Mouse (Mus musculus): ENCODE results near the gene Cnot2. TPM values are rescaled to one million over a fixed set of nuclear protein-coding genes. Genes with fewer than 3 reads are reported as not detected.

Cnot2 gene
- polyA plus RNA-seq, 2 experiments = 101 to 112 TPM

DNA sequence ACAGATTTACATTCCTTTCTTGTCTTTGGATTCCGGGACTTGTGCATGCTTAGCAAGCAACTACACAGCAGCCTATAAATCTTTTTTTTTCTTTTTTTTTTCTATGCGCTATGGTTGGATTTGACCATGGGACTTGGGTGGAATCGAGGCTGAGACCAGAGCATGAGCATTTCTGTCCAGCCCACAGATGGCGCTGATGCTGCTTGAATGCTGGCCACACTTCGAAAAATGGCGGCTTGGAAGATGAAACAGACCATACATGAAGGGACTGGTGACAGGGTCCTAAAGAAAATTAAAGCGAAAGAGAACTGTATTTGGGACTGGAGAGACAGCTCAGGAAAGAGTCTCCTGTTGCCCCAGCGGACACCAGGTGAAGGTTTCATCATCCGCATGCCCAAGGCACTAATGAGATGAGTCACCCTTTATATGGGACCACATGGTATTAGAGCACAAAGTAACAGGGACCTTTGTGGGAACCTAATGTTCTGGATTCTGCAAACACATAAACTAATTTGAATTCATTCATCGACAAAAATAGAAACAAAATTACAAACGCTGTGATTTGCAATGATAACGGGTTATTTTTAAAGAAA lies 117.5 kb downstream of the Cnot2 start:
- no peak for ATAC-seq (ENCODE audit: low FRiP score, low read depth)
- TF ChIP-seq POLR2A (IDR thresholded peaks at IDR 0.05; ENCODE audit: borderline replicate concordance, extremely low read depth, insufficient read depth, insufficient read length) = no peak

DNA sequence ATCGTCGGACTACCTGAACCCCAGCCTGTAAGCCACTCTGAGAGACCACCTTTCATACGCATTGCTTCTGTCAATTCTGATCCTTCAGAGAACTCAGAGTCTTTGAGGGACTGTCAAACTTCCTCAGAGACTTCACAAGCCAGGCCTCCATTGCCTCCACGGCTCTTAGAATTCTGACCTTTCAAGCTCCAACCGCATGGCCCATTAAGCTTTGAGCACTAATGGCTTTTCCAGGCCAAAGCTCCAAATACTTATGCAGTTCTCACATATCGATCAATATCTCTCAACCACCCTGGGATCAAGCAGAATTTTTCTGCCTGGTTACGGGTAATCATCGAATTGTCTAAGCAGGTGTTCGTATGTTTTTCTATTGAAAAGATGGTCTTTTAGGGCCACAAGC lies 119.9 kb downstream of the Cnot2 start:
- WGBS = 77% methylated on average over 9 of the region's 9 CpGs
- Histone ChIP-seq H3K4me3 (replicated peaks; ENCODE audit: low read length) (no peak overlapping the region), H3K27me3 (ENCODE audit: control insufficient read depth, insufficient read depth, low read length) (no peaks in the 10 kb centered on the region), H3K4me1 (ENCODE audit: control insufficient read depth, insufficient read depth, low read length) (no peaks in the 10 kb centered on the region), H3K27ac (replicated peaks; ENCODE audit: low read depth, low read length) (no peak overlapping the region), H3K4me2 (replicated peaks; ENCODE audit: low read depth, low read length, severe bottlenecking) (no peak overlapping the region), H3K36me3 (ENCODE audit: control insufficient read depth, insufficient read depth, low read length) (peaks cover 8% of the 10 kb centered on the region; the same call in 1 of the 2 replicates), H3K9ac (ENCODE audit: low read depth, low read length, severe bottlenecking) (no peak overlapping the region), H3K9me3 (ENCODE audit: control insufficient read depth, low read length) (no peaks in the 10 kb centered on the region)
- no peak for TF ChIP-seq POLR2A (IDR thresholded peaks at IDR 0.05; ENCODE audit: borderline replicate concordance, extremely low read depth, insufficient read depth, insufficient read length)
- DNase-seq (ENCODE audit: low spot score) (no peak), ATAC-seq (ENCODE audit: low FRiP score, low read depth) (no peak)

More for the DNA sequence above, 117.5 kb downstream of the Cnot2 start:
- no peak overlapping the region for H3K4me2 ChIP-seq (replicated peaks; ENCODE audit: low read depth, low read length, severe bottlenecking)
- no peak overlapping the region for H3K4me3 ChIP-seq (replicated peaks; ENCODE audit: low read length)
- no peaks in the 10 kb centered on the region for H3K9me3 ChIP-seq (ENCODE audit: control insufficient read depth, low read length)
- no peak for DNase-seq (ENCODE audit: low spot score)
- WGBS = 93% methylated on average over 12 of the region's 12 CpGs
- H3K27ac ChIP-seq (replicated peaks; ENCODE audit: low read depth, low read length) = no peak overlapping the region
- H3K36me3 ChIP-seq (ENCODE audit: control insufficient read depth, insufficient read depth, low read length) = 0 out of 2 replicates have a peak, but pooled peaks cover 6% of the 10 kb centered on the region
- H3K4me1 ChIP-seq (ENCODE audit: control insufficient read depth, insufficient read depth, low read length) = no peaks in the 10 kb centered on the region
- H3K27me3 ChIP-seq (ENCODE audit: control insufficient read depth, insufficient read depth, low read length) = no peaks in the 10 kb centered on the region
- no peak overlapping the region for H3K9ac ChIP-seq (ENCODE audit: low read depth, low read length, severe bottlenecking)

DNA sequence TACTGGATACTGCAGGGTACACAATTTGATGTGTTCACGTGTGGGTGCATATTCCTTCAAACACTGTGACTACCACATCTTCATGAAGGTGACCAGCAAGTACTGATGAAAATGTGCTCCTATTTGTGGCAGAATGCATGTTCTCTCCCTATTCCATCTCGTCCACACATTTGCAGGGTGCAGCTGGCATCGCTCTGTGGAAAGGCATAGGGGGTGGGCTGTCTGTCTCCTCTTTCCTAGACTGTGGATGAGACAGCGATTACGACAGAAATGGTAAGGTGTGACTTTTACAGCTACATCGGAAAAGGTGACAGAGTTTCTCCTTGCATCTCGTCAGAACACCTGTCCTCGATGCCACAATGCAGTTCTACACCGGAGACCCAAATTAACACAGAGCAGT lies 122.5 kb downstream of the Cnot2 start:
- TF ChIP-seq POLR2A (IDR thresholded peaks at IDR 0.05; ENCODE audit: borderline replicate concordance, extremely low read depth, insufficient read depth, insufficient read length) = no peak
- 88% methylated on average over 9 of the region's 9 CpGs for WGBS
- peaks cover 8% of the 10 kb centered on the region; the same call in 1 of the 2 replicates for H3K36me3 ChIP-seq (ENCODE audit: control insufficient read depth, insufficient read depth, low read length)
- H3K27ac ChIP-seq (replicated peaks; ENCODE audit: low read depth, low read length) = no peak overlapping the region
- H3K4me2 ChIP-seq (replicated peaks; ENCODE audit: low read depth, low read length, severe bottlenecking) = no peak overlapping the region
- DNase-seq (ENCODE audit: low spot score) = no peak
- no peak for ATAC-seq (ENCODE audit: low FRiP score, low read depth)
- H3K9ac ChIP-seq (ENCODE audit: low read depth, low read length, severe bottlenecking) = no peak overlapping the region
- H3K27me3 ChIP-seq (ENCODE audit: control insufficient read depth, insufficient read depth, low read length) = no peaks in the 10 kb centered on the region
- H3K4me3 ChIP-seq (replicated peaks; ENCODE audit: low read length) = no peak overlapping the region
- H3K4me1 ChIP-seq (ENCODE audit: control insufficient read depth, insufficient read depth, low read length) = no peaks in the 10 kb centered on the region
- no peaks in the 10 kb centered on the region for H3K9me3 ChIP-seq (ENCODE audit: control insufficient read depth, low read length)

DNA sequence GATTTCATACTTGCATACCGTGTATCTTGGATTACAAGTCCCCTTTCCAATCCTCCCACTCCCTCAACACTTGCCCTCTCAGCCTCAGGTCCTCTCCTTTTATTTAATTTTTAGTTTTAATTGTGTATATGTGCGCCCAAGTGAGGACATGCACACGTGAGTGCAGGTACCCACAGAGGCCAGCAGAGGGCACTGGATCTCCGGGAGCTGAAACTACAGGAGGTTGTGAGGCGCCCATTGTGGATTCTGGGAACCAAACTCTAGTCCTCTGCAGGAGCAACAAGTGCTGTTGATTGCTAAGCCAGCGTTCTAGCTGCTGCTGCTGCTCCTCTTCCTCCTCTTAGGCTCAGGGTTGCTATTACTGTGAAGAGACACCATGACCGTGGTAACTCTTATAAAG lies 128.5 kb downstream of the Cnot2 start:
- TF ChIP-seq POLR2A (IDR thresholded peaks at IDR 0.05; ENCODE audit: borderline replicate concordance, extremely low read depth, insufficient read depth, insufficient read length) = no peak
- Histone ChIP-seq H3K4me3 (replicated peaks; ENCODE audit: low read length) (no peak overlapping the region), H3K9me3 (ENCODE audit: control insufficient read depth, low read length) (no peaks in the 10 kb centered on the region), H3K4me1 (ENCODE audit: control insufficient read depth, insufficient read depth, low read length) (no peaks in the 10 kb centered on the region), H3K27ac (replicated peaks; ENCODE audit: low read depth, low read length) (no peak overlapping the region), H3K27me3 (ENCODE audit: control insufficient read depth, insufficient read depth, low read length) (no peaks in the 10 kb centered on the region), H3K9ac (ENCODE audit: low read depth, low read length, severe bottlenecking) (no peak overlapping the region), H3K36me3 (ENCODE audit: control insufficient read depth, insufficient read depth, low read length) (no peaks in the 10 kb centered on the region; the same call in 1 of the 2 replicates), H3K4me2 (replicated peaks; ENCODE audit: low read depth, low read length, severe bottlenecking) (no peak overlapping the region)
- WGBS = 96% methylated on average over 7 of the region's 7 CpGs
- no peak for ATAC-seq (ENCODE audit: low FRiP score, low read depth)
- DNase-seq (ENCODE audit: low spot score) = no peak

DNA sequence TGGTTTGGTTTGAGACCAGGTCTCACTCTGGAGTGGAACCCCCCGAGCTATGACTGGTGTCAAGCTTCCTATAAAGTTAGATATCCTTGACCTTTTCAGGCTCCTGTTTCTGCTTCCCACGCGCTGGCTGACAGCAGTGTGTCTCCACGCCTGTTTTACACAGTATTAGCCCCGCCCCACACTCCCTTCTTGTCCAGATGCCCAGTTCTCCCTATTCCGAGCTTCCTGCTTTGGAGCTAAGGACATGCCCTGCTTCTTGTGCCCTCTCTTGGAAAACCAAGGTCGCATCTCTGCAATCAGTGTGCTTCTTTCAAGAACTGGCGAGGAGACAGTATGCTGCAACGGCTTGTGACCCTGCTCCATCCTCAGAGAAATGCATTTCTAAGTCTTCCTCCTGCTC lies 130.7 kb downstream of the Cnot2 start:
- Histone ChIP-seq H3K27ac (replicated peaks; ENCODE audit: low read depth, low read length) (no peak overlapping the region), H3K4me1 (ENCODE audit: control insufficient read depth, insufficient read depth, low read length) (no peaks in the 10 kb centered on the region), H3K9ac (ENCODE audit: low read depth, low read length, severe bottlenecking) (no peak overlapping the region), H3K4me3 (replicated peaks; ENCODE audit: low read length) (no peak overlapping the region), H3K4me2 (replicated peaks; ENCODE audit: low read depth, low read length, severe bottlenecking) (no peak overlapping the region), H3K9me3 (ENCODE audit: control insufficient read depth, low read length) (no peaks in the 10 kb centered on the region), H3K27me3 (ENCODE audit: control insufficient read depth, insufficient read depth, low read length) (no peaks in the 10 kb centered on the region), H3K36me3 (ENCODE audit: control insufficient read depth, insufficient read depth, low read length) (no peaks in the 10 kb centered on the region; the same call in 1 of the 2 replicates)
- no peak for ATAC-seq (ENCODE audit: low FRiP score, low read depth)
- WGBS = 53% methylated on average over 9 of the region's 9 CpGs
- TF ChIP-seq POLR2A (IDR thresholded peaks at IDR 0.05; ENCODE audit: borderline replicate concordance, extremely low read depth, insufficient read depth, insufficient read length) = no peak
- no peak for DNase-seq (ENCODE audit: low spot score)
